12 mouse cellular contexts compared by ENCODE assay signal in the genomic region with DNA sequence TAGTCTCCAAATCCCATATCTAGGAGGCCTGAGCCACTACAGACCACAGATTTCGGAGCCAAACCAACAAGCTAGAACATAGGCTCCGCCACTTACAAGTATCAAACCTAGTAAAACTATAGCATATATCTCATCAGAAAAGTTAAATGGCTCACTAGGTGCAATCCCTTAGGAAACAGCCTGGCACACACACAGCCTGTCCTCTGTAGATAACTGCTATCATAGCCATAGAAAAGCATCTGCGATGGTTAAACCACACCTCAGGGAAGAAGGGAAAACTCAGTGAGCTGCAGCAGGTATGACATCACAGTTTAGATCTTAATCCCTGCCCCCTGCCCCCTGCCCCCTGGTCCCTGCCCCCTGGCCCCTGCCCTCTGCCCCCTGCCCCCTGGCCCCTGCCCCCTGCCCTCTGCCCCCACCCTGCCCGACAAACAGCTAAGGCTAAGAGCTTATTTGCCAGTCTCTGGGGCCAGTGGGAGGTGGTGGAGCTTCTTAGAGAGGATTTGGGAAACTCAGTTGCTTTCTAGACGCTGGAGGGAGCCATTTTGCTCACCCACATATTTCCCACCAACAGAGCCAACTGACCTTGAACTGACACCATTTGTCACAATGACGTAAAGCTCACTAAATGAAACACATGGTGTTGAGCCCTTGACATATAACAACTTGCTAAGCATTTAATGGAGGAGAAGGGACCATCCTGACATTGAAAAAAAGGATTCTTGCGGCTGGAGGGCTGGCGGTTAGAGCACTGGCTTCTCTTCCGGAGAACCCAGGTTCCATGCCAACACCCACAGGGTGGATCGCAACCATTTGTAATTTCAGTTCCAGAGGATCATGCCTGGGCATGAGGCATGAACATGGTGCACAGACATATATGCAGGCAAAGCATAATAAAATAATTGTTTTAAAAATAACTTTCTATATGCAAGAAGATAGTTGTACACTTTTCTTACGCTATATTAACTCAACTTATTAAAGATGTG. TPM values are rescaled to one million over a fixed set of nuclear protein-coding genes. Genes with fewer than 3 reads are reported as not detected.
DNase-seq lines count a peak whose midpoint lies in the region; ATAC-seq and TF ChIP-seq lines count a peak whose summit lies in the region.
"Had no signal": no experiment of that assay in that cellular context is flagged by ENCODE, and none has a peak within 500 bp of the region (broad histone marks: within the 10 kb centered on the region; RNA-seq: fewer than 3 reads in every experiment).

No protein-coding gene starts in this region.

- H3K9ac ChIP-seq in heart, postnatal 0 days (replicated peaks; ENCODE audit: low read depth, low read length) = no peak overlapping the region
- H3K9ac ChIP-seq in neural tube, embryonic 13.5 days = no peak overlapping the region
- H3K9ac ChIP-seq: limb, embryonic 12.5 days had no signal

- H3K27ac ChIP-seq in heart, postnatal 0 days (ENCODE audit: low read depth) = peak overlapping the region; percentile 9; the same call in 1 of the 2 replicates
- H3K27ac ChIP-seq in neural tube, embryonic 13.5 days (replicated peaks) = 0 out of 2 replicates have a peak overlapping the region, but pooled peaks have one; percentile 1

- H3K4me2 ChIP-seq in heart, postnatal 0 days (ENCODE audit: low read depth, low read length) = no peak overlapping the region
- H3K4me2 ChIP-seq in neural tube, embryonic 13.5 days = no peak overlapping the region
- H3K4me2 ChIP-seq: limb, embryonic 12.5 days had no signal

- DNase-seq in heart, postnatal 0 days (ENCODE audit: low spot score) = peak; percentile 21
- no peak for DNase-seq in heart, postnatal 14 days
- no peak for DNase-seq in neural tube, embryonic 10.5 days (ENCODE audit: extremely low spot score, low spot score)
- DNase-seq in liver = peak; percentile 55
- no peak for DNase-seq in urinary bladder, postnatal 14 days (ENCODE audit: low spot score)
- DNase-seq in urinary bladder, postnatal 36 days (ENCODE audit: low spot score in 2 of 2) = no peak
- DNase-seq: gastrocnemius, postnatal 10 days; right cerebral cortex, postnatal 25 days; thymus, postnatal 36 days had no signal

- WGBS in heart, postnatal 0 days = 67% methylated on average over 11 of the region's 11 CpGs
- WGBS in neural tube, embryonic 13.5 days = 70% methylated on average over 11 of the region's 11 CpGs

- H3K36me3 ChIP-seq in heart, postnatal 0 days (replicated peaks; ENCODE audit: control insufficient read depth, insufficient read depth, low read length) = 0 out of 2 replicates have a peak, but pooled peaks cover 8% of the 10 kb centered on the region
- H3K36me3 ChIP-seq in neural tube, embryonic 13.5 days = no peaks in the 10 kb centered on the region
- H3K36me3 ChIP-seq: limb, embryonic 12.5 days had no signal

- H3K9me3 ChIP-seq in heart, postnatal 0 days (replicated peaks; ENCODE audit: control insufficient read depth, low read length) = no peaks in the 10 kb centered on the region
- no peaks in the 10 kb centered on the region for H3K9me3 ChIP-seq in neural tube, embryonic 13.5 days
- H3K9me3 ChIP-seq: G1E; limb, embryonic 12.5 days had no signal

- H3K4me3 ChIP-seq in heart, postnatal 0 days (ENCODE audit: low read depth, low read length) = no peak overlapping the region
- no peak overlapping the region for H3K4me3 ChIP-seq in neural tube, embryonic 13.5 days
- H3K4me3 ChIP-seq: limb, embryonic 12.5 days had no signal

- peak; percentile 15; the same call in 1 of the 2 replicates for ATAC-seq in heart, postnatal 0 days (ENCODE audit: insufficient read depth, low read depth)
- no peak for ATAC-seq in neural tube, embryonic 13.5 days (ENCODE audit: low read depth)

- peaks cover 9% of the 10 kb centered on the region; the same call in 1 of the 2 replicates for H3K4me1 ChIP-seq in heart, postnatal 0 days (ENCODE audit: control insufficient read depth, insufficient read depth)
- H3K4me1 ChIP-seq in neural tube, embryonic 13.5 days (replicated peaks) = peaks cover 23% of the 10 kb centered on the region

- no peak for TF ChIP-seq EP300 in heart, postnatal 0 days (IDR thresholded peaks at IDR 0.05; ENCODE audit: low read depth)

- no peak for TF ChIP-seq CTCF in heart, postnatal 0 days (IDR thresholded peaks at IDR 0.05; ENCODE audit: low read depth)

- intact Hi-C loops in heart, postnatal 14 days (cut with DNase I) = no loop called here

- H3K27me3 ChIP-seq in heart, postnatal 0 days (ENCODE audit: control insufficient read depth, insufficient read depth, low read length) = no peaks in the 10 kb centered on the region
- no peaks in the 10 kb centered on the region for H3K27me3 ChIP-seq in neural tube, embryonic 13.5 days
- H3K27me3 ChIP-seq: limb, embryonic 12.5 days had no signal

RNA-seq across cellular contexts. Expression of a gene that starts 58.3 kb away (rescaled TPM):
- 77.2 and 81.7 TPM in 2 replicates for total RNA-seq in heart, postnatal 0 days (2014; rRNA removed; ENCODE audit: low replicate concordance)
- polyA plus RNA-seq in heart, postnatal 0 days (2015; fragmentation: Nextera tagmentation; extraction: Ambion mirVana) = 29.9 and 31.0 TPM in 2 replicates
- 10 to 100 TPM; 29.0 to 32.0 TPM for total RNA-seq in heart, postnatal 14 days (2021)
- polyA plus RNA-seq in neural tube, embryonic 13.5 days (2015; fragmentation: Nextera tagmentation; extraction: Ambion mirVana) = 30.6 and 38.5 TPM in 2 replicates

Comparison
In these comparisons a context has a peak if more than half of its experiments do, and no peak if none do; other contexts are left out.
1. DNase-seq: peak in heart, postnatal 0 days (single experiment) and liver (single experiment); none in heart, postnatal 14 days (0 of 2), neural tube, embryonic 10.5 days (single experiment), urinary bladder, postnatal 14 days (single experiment) and urinary bladder, postnatal 36 days (0 of 2).